Mouse (Mus musculus) limb, embryonic 14.5 days (tissue): ENCODE results near the gene Crebrf. TPM values are rescaled to one million over a fixed set of nuclear protein-coding genes. Genes with fewer than 3 reads are reported as not detected.

Experiments used
- ATAC-seq: fragments of 200-750 bp; cut with Nextera tagmentation; 2 replicates; pipeline ENCODE4 v1.8.0; 2017; ENCODE audit warnings: low read depth, moderate number of reproducible peaks, moderate TSS enrichment; ENCODE audit not compliant: low FRiP score
- DNase-seq: peaks from one replicate; pipeline ENCODE4 v3.0.0-alpha.2; 2015; ENCODE audit warnings: low spot score
- H3K27ac ChIP-seq: fragments of 300-500 bp; sonication (generic); replicated peaks from 2 replicates; pipeline ENCODE4 v1.5.1; 2014; ENCODE audit warnings: low read depth, mild to moderate bottlenecking, low read length, moderate library complexity, mixed read lengths
- H3K27me3 ChIP-seq: fragments of 300-500 bp; sonication (generic); 2 replicates; pipeline ENCODE4 v1.6.1; 2014; ENCODE audit warnings: low read length, mixed read lengths; ENCODE audit not compliant: control insufficient read depth, insufficient read depth
- H3K36me3 ChIP-seq: fragments of 300-500 bp; sonication (generic); 2 replicates; pipeline ENCODE4 v1.6.1; 2014; ENCODE audit warnings: mild to moderate bottlenecking, low read length, moderate library complexity, mixed read lengths; ENCODE audit not compliant: control insufficient read depth, insufficient read depth
- H3K4me1 ChIP-seq: fragments of 300-500 bp; sonication (generic); 2 replicates; pipeline ENCODE4 v1.6.1; 2014; ENCODE audit warnings: antibody characterized with exemption, low read length, mixed read lengths; ENCODE audit not compliant: control insufficient read depth, insufficient read depth
- H3K4me2 ChIP-seq: fragments of 300-500 bp; sonication (generic); replicated peaks from 2 replicates; pipeline ENCODE4 v1.6.1; 2014; ENCODE audit warnings: low read depth, mild to moderate bottlenecking, low read length, moderate library complexity; ENCODE audit not compliant: severe bottlenecking
- H3K4me3 ChIP-seq: fragments of 300-500 bp; sonication (generic); replicated peaks from 2 replicates; pipeline ENCODE4 v1.5.1; 2014; ENCODE audit warnings: low read length
- H3K9ac ChIP-seq: fragments of 300-500 bp; sonication (generic); 2 replicates; pipeline ENCODE4 v1.6.1; 2014; ENCODE audit warnings: mild to moderate bottlenecking, low read depth, low read length, moderate library complexity; ENCODE audit not compliant: severe bottlenecking
- H3K9me3 ChIP-seq: fragments of 300-500 bp; sonication (generic); 2 replicates; pipeline ENCODE4 v1.6.1; 2016; ENCODE audit warnings: low read length; ENCODE audit not compliant: control insufficient read depth
- POLR2A ChIP-seq: fragments of 200-500 bp; IDR thresholded peaks from 2 replicates; pipeline ENCODE4 v1.8.0; 2012; ENCODE audit warnings: inconsistent platforms, mild to moderate bottlenecking, moderate library complexity, borderline replicate concordance; ENCODE audit not compliant: insufficient read depth, insufficient read length; ENCODE audit errors: extremely low read depth
- WGBS: fragments of 180-500 bp; shearing (Covaris S2); extraction: QIAGEN DNeasy Blood & Tissue Kit; methylation state at CpG from one replicate; pipeline ENCODE4 v1.1.7; 2014; 5-methylcytosine and 5-hydroxymethylcytosine counted together
- polyA plus RNA-seq, 2 experiments: library from polyadenylated mRNA; depleted of rRNA in 1 of 2; stranded (reverse) in 1 of 2; unstranded in 1 of 2; fragments of >200 nt; fragmentation: Nextera tagmentation in 1 of 2; extraction: Ambion mirVana in 1 of 2; gene quantifications; 2 replicates each; pipeline versions ENCODE4 v1.2.1 to v1.2.3; 2012 to 2014

Gene Crebrf
- polyA plus RNA-seq, 2 experiments: 4.9 to 6.5 TPM

DNA sequence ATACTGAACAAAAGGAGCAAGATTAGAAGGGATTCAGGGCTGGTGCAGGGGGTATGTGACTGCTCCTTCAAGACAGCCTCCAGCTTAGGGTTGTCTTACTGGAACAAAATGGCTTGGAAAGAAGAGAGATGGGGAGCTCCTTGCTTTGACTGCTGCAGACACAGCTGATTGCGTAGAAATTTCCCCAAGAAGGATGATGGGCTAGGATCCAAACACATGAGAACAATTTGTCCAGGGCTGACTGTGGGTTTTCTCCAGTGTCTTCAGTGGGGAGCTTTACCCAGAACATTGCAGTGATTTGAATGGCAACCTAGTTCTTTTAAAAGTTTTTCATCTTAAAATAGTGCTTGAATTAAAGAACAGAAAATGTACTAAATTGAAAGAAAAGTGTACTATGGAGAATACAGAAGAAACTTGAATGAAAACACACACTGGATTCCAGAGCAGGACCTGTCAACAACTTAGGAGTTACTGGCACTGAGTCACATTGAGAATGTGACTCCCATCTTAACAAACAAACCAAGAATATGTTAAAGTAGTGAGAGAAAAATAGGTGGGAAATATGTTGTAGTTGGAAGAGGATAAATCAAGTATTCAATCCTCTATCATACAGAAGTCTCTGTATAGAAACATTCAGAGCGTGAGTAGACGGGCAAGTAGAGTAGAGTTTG lies 63.1 kb downstream of the Crebrf start:
- 91% methylated on average over 3 of the region's 3 CpGs for WGBS
- Histone ChIP-seq H3K36me3 (peaks cover under 1% of the 10 kb centered on the region), H3K4me1 (peaks cover 9% of the 10 kb centered on the region; the same call in 1 of the 2 replicates), H3K27ac (no peak overlapping the region), H3K9ac (no peak overlapping the region; the same call in 1 of the 2 replicates), H3K4me2 (no peak overlapping the region), H3K4me3 (no peak overlapping the region), H3K9me3 (no peaks in the 10 kb centered on the region), H3K27me3 (no peaks in the 10 kb centered on the region)
- no peak for TF ChIP-seq POLR2A
- peak; percentile 6 for DNase-seq
- no peak for ATAC-seq

DNA sequence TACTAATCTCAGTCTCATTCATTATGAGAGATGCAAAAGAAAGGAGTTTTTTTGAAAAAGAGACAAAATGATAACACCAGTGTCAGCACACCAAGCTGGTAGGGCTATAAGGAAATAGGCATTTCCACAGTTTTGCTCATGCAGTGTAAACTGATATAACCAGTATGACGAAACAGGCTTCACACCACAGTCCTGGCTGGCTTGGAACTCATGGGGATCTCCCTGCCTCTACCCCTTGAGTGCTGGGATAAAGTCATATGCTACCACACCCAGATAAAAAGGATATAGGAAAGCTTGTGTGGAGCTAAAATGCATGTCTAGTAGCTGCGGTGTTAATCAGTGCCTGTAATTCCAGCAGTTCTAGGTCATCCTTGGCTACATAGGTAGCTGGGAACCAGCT lies 64.0 kb downstream of the Crebrf start:
- 80% methylated on average over 2 of the region's 2 CpGs for WGBS
- H3K27me3 ChIP-seq: no peaks in the 10 kb centered on the region
- peaks cover 9% of the 10 kb centered on the region; the same call in 1 of the 2 replicates for H3K4me1 ChIP-seq
- no peak overlapping the region for H3K4me3 ChIP-seq
- TF ChIP-seq POLR2A: no peak
- H3K36me3 ChIP-seq: peaks cover 9% of the 10 kb centered on the region
- ATAC-seq (no peak), DNase-seq (no peak)
- H3K27ac ChIP-seq: no peak overlapping the region
- H3K9me3 ChIP-seq: no peaks in the 10 kb centered on the region
- H3K4me2 ChIP-seq: no peak overlapping the region
- H3K9ac ChIP-seq: no peak overlapping the region

DNA sequence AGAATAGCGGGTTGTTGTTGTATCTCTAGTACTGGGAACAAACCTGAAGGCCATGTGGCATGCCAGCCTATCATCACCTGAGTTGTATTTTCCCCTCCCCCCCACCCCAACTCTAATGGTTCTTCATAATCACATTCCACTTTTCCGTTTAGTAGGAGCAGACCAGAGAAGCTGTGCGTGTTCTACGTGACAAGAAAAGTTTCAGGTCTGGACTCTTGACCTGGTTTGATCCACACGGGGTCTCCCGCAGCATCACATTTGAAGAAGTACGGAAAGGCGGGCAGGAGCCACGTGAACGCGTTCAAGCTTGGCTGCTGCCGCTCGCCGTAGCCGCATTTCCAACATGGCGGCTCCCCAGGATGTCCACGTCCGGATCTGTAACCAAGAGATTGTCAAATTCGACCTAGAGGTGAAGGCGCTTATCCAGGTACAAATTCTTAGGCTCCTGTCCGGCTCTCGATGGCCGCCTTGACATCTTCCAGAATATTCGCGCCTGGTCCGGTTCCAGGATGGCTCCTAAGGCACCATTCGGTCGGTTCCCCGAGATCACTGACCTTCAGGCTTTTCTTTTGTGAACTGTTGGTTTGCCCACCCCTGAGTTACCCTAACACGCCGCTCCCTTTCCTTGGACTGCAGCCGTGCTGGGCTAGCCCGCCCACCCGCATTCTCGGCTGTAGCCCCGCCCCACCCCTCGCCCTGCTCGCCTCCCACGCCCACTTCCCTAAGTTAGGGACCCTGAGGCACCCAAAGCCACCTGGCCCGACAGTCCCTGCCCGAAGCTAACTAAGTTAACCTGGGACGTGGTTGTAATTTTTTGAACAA lies 65.5 kb downstream of the Crebrf start, which contains the start of gene Bnip1:
TSS of gene Bnip1 (plus strand) at position 317 of the 822 bp plus-strand sequence.
- H3K9me3 ChIP-seq: no peaks in the 10 kb centered on the region
- ATAC-seq: peak; percentile 91
- peak within 1 kb of the TSS; percentile 69 for H3K4me3 ChIP-seq
- H3K4me2 ChIP-seq: peak within 1 kb of the TSS; percentile 80
- no peaks in the 10 kb centered on the region for H3K27me3 ChIP-seq
- H3K36me3 ChIP-seq: peaks cover 21% of the 10 kb centered on the region
- DNase-seq: peak; percentile 85
- peak within 1 kb of the TSS; percentile 76 for H3K9ac ChIP-seq
- TF ChIP-seq POLR2A: no peak
- H3K27ac ChIP-seq: peak within 1 kb of the TSS; percentile 88
- H3K4me1 ChIP-seq: peaks cover 9% of the 10 kb centered on the region; the same call in 1 of the 2 replicates
- under 1% methylated on average over 42 of the region's 42 CpGs for WGBS

DNA sequence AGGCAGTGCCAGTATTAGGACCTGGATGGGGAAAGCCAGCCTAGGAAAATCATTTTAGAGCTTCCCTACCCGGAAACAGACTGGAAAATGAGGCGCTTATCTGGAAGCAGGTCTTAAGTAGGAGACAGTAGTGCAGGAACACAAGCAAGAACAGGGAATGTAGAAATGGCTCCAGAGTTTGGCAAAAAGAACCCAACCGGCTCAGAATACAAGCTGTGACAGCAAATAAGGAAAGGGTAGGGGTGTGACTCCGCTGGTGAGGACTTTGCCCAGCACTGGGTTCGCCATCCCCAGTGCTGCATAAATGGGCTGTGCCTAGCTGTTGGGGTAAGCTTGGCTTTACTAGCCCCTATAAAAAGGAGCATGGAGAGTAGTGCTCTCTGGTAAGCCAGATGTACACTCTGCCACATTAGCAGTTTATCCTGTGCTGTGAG lies 66.2 kb downstream of the Crebrf start:
- Histone ChIP-seq H3K4me1 (peaks cover 9% of the 10 kb centered on the region; the same call in 1 of the 2 replicates), H3K27ac (peak overlapping the region; percentile 88; the same call in 1 of the 2 replicates), H3K9me3 (no peaks in the 10 kb centered on the region), H3K27me3 (no peaks in the 10 kb centered on the region), H3K4me2 (peak overlapping the region; percentile 80), H3K4me3 (peak overlapping the region; percentile 69), H3K36me3 (peaks cover 27% of the 10 kb centered on the region), H3K9ac (peak overlapping the region; percentile 76)
- TF ChIP-seq POLR2A: no peak
- no peak for ATAC-seq
- no peak for DNase-seq
- WGBS: 18% methylated on average over 5 of the region's 5 CpGs

DNA sequence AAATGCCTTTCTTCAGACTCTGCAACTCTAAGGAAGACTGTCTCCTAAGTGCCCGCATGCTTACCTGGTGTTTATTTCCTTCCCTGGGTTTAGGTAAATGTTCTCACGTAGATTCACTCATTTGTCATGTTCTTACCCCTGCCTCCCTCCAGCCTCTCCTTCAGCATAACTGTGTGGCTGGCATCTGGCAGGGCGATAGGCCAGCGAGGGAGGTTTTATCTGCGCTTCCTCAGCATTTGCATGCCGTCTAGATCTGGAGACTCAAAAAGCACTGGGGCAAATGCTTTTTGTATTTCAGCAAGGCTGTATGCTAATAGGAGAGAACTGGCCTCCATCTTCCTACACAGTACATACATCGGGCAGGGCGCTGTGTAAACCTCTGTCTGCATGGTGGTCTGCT lies 69.1 kb downstream of the Crebrf start:
- Histone ChIP-seq H3K4me2 (no peak overlapping the region), H3K4me1 (peaks cover 9% of the 10 kb centered on the region; the same call in 1 of the 2 replicates), H3K27ac (no peak overlapping the region), H3K9me3 (no peaks in the 10 kb centered on the region), H3K36me3 (peaks cover 50% of the 10 kb centered on the region), H3K4me3 (no peak overlapping the region), H3K9ac (no peak overlapping the region), H3K27me3 (no peaks in the 10 kb centered on the region)
- whole genome bisulfite sequencing: 89% methylated on average over 8 of the region's 8 CpGs
- DNase-seq: no peak
- TF ChIP-seq POLR2A: no peak
- ATAC-seq: no peak
